Mouse (Mus musculus): ENCODE data around the gene Kcnk7.

Kcnk7 gene

DNA sequence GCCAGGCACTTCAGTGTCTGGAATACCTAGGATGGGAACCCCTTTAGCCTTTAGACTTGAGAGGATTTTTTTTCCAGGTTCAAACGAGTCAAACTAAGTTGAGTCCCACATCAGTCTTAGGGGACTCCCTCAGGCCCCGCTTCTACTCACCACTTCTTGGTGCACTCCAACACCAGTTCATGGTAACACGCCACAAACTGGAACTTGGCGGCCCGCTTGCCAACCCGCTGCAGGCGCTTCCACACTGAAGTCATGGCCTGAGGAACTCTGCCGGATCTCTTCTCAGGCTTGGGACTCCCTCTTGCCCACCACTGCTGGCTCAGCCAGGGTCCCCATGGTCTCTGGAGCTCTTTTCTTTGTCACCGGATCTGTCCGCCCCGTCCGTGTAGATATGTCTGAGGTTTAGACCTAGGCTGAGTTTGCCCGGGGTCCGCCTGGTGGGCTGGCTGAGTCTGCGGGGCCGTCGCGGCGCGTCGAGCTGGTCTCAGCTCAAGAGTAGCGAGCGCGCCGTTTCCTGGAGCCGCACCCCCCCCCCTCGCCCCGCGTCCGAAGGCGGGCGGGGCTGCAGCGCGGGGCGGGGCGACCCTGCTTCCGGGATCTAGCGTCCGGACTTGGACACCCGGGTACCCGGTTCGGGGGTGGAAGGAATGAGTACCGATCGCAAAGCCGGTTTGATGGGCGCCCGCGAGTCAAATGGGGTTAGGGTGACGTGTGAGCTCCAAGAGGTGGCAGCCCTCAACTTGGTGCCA lies 21.8 kb downstream of the Kcnk7 start, which contains the start of gene Ehbp1l1:
Ehbp1l1 (minus strand) TSS at position 551 of the 749 bp plus-strand sequence.
- peak; percentile 87 for DNase-seq

DNA sequence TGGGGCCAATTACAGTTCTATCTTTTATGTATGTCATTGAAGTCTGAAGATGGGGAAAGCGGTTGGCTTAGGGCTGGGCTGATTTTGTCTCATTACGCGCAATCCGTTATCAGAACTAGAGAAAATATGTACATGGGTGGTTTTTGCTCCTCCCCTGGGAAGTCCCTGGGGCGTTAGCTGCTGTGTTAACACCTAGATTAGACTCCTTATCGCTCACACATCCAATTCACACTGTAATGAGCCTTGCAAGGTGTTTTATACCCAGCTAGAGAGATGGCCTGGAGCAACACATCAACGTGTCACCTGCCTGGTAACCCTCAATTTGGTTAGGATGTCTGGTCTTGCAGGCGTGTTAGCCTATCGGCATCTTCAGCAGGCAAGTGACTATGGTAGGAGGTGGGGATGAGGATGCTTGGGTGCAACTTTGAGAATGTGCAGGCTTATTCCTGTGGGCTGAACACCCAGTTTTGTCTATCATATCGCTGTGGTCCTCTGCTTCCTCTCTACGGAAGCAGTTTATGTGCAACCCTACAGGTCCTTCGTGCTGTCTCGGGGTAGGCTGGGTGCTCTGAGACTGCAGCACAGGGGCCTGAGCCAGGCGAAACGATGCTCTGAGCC lies 22.9 kb downstream of the Kcnk7 start:
- no peak for DNase-seq

DNA sequence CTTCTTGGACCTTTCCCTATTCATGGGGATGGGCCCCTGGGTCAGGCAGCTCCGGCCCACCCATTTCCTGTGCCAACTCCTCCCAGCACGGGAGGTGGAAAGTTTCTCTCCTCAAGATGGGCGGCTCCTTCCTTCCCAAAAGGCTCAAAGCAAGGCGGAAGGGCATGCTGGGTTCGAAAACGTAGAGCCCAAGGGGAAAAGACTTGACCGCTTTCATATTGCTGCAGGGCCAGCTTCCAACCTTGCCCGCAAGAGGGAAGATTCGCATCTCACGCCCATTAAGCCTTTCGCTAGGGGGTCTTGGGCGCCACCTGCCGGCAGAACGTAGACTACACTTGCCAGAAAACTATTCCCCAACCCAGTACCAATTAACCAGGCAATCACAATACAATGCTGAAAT lies 23.5 kb downstream of the Kcnk7 start:
- peak; percentile 95 for DNase-seq

DNA sequence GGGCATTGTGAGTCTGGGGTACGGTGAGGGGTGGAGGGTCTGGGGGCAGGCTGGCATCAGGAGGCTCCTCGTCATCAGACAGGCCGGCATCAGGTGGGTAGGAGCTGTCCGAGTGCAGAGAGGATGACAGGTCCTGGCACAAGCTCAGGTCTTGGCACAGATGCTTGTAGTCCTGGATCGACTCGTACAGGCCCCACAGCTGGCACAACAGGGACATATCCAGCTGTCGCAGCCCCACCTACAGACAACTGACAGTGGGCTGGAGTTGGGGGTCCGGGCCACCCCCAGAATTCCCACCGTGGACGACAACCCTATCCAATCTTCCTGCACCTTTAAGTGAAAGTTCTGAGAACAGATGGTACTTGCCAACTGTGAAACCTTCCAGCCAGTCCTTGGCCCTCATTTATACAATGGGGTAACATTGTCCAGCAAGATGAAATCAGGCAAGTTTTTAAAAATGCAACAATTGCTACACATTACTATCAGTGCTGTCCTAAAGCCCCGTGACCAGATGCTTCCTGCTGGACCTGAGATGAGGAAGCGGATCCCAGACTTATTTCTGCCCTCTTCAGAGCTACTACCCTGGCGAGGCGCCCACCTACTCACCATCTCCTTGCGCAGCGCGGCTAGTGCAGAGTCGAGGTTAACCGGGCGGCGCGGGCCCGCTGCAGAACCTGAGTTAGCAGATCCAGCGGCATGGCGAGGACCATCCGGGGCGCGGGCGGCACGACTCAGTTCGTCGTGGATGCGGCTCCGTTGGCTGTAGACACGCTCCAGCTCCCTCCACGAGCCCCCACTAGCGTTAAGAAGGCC lies 24.7 kb downstream of the Kcnk7 start:
- DNase-seq, result peak; percentile 77

DNA sequence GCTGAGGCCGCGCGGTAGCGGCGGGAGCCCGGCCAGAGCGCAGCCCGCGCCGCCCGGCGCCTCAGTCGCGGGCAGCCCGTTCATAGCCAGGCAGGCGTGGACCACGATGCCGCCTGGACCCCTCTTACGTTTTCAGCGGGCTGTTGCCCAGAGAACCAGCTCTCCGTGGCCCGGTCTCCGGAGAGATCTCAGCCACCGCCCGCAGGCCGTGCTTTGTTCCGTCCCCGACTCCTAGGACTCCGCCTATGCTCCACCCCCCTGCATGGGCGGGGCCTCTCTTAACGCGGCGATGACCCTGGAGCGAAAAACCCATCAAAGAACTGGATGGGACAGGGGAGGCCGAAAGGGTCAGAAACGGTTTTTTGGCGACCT lies 25.3 kb downstream of the Kcnk7 start, which contains the start of gene Fam89b:
Fam89b (minus strand) TSS at position 210 of the 372 bp plus-strand sequence.
- DNase-seq, result peak; percentile 92

DNA sequence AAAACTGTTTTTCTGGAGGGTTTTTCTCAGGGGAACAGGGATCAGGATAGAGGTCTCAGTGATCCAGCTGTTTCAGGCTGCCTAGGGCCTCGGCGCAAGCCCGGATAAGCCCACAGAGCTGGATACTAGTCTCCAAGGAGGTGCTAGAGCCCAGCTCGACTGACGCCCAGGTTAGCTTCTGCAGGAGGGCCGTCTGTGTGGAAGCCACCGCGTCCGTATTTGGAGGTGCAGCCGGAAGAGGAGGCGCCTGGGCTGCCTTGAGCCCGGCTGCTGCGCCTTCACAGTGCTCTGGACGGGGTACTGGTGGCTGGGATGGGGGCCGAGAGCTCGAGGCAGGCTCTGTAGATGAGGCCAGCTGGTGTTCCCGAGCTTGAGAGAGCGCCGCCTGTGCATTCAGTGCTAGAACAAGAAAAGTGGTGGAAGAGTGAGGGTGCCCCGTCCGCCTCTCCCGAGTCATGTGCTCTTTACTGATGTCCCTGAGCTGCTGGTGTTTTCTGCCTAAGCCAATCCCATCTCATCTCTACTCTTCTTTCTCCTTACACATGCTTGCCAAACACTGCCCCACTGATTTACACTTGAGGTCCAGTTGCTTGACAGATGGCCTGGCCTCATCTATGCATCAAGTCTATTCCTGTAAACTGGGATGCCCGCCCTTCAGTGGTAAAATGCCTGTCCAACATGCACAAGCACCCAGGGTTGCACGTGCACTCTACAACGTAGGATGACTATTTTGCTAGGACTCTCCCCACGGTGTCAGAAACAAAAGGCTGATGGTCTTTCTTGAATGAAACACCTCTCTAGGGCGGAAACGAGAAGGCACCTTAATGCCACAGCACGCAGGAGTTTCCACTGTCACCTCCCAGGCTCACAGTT lies 26.4 kb downstream of the Kcnk7 start:
- DNase-seq, result peak; percentile 70

DNA sequence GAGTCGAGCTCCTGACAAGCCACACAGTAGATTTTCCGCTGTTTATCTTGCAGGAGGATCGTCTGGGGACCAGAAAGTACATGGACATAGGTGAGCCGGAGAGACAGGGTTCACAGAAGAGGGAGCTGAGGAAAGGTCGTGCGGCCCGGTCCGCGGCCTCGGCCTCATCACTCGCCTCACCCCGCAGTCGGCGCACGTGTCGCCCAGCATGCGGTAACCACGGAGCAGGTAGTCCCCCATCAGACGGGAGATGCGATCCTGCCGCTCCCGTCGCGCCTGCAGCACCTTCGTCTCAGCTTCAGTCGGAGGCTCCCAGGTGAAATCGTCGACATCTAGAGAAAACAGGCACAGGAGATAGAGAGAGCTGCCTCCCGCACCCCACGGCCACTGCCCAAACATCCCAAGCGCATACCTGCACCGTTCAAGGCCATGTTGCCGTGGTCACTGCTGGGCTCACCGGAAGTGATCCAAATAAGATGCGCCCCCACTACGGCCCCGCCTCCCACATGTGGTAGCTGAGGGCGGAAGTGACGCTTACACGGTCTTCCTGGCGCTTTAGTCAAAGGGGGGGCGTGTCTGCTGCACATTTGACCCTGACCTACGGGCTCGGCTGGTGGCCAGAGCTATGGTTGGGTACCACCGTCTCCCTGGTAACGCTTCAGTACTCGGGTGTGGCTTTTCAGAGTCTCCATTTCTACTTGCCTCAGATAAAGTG lies 27.3 kb downstream of the Kcnk7 start:
- peak; percentile 89 for DNase-seq

DNA sequence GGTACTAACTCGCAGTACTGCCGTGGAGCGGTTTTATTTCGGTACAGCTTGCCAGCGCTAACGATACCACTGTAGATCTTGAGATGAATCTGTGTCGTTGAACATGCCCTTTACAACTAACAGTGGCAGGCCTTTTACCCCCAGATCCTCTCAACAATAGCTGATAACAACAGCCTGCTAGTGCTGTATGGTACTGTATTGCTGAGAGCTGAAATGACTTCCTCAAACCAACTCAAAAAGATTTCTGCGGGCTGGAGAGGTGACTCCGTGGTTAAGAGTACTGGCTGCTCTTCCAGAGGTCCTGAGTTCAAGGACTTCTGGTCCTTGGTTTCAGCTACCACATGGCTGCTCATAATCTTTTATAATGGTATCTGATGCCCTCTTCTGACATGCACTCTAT lies 30.2 kb downstream of the Kcnk7 start:
- DNase-seq, result no peak

DNA sequence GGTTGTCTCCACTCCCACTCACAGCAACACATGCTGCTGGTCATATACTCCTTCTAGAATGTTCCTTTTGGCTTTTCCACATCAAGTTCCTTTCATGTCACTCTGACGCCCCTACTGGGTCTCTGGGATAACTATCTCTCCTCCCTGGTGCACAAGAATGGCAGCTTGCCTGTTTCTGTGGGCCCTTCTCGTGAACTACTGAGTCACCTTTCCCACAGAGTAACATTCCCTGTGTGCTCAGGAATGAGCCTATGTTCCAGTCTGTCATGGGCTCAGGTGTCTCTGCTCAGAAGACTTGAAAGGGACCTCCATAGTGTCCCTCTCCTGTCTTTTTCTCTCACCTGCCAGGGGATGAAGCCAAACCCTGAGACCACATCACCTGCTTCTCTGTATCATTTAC lies 35.3 kb downstream of the Kcnk7 start:
- no peak for DNase-seq

DNA sequence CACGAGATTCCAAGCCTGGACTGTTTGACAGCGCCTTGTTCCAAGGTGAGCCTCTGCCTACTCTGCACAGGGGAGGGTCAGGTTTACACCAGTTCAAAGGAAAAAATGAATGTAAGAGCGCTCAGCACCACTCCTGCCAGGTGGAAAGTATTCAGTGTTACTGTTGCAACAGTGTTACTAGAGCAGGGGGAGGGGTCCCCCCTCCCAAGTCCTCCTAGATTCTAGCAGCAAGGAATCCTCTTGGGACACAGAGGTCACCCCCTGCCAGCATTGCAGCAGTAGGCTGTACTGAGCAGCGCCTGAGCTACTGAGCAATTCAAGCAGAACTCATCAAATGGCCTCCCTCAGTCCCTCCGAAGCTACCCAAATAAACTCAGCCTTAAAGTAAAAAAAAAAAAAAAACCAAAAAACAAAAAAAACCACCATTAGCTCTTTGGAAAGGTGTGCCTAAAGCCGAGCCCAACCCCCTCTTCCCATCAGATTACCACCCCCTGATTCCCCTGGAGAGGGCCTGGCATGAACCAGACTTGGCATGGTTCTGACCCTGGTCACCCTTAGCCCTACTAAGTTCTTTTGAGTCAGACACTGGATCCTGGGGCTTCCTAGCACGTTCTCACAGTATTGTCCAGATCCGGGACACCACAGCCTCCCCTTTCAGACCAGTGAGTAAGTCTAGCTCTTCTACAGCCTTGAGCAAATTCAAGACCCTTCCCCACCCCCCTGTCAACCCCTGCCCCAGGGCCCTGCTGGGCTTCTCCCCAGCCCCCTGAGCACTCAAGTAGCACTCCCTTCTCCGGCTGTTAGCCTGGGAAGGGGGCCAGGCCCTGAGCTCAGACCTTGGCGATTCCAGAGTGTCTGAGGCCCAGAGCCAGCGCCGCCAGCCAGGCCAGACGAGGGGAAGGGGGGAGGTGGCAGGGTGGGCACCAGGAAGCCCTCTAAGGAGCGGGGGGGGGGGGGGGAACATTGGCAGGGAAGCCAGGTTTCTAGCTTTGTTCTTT lies 36.5 kb downstream of the Kcnk7 start, which contains the start of gene Ltbp3:
Ltbp3 (plus strand) TSS at position 585 of the 998 bp plus-strand sequence.
- DNase-seq, result no peak

DNA sequence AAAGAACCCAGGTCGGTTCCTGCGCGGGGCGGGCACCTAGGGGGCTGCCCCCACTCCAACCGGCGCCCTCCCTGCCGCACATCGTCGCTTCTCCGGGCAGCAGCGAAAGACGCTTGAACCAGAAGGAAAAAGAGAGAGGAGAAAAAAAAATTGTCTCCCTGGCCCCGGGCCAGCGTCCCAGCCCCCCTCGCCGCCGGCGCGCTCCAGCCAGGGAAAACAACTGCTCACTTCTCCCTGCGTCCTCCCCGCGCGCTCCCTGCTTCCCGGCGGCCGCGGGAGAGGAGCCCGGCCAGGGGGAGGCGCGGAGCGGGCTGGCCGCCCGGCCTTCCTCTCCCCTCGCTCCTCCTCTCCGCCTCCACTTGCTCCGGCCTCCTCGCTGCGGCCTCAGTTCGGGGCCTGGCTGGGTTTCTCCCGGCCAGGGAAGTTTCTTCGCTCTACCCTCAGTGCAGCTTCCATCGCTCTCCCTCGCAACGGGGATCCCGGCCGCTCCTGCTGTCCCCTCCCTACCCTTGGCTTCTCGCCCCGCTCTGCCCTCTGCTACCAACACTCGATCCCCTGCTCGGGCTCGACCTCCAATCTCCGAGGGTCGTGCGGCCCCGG lies 37.6 kb downstream of the Kcnk7 start:
- peak; percentile 26 for DNase-seq

DNA sequence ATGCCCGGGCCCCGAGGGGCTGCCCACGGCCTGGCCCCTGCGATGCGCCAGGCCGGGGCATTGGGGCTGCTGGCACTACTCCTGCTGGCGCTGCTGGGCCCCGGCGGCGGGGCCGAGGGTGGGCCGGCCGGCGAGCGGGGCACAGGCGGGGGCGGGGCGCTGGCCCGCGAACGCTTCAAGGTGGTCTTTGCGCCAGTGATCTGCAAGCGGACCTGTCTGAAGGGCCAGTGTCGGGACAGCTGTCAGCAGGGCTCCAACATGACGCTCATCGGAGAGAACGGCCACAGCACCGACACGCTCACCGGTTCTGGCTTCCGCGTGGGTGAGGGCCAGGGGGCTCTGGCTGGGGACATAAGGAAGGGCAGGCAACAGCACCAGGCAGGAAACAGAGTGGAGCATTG lies 38.1 kb downstream of the Kcnk7 start:
- no peak for DNase-seq

DNA sequence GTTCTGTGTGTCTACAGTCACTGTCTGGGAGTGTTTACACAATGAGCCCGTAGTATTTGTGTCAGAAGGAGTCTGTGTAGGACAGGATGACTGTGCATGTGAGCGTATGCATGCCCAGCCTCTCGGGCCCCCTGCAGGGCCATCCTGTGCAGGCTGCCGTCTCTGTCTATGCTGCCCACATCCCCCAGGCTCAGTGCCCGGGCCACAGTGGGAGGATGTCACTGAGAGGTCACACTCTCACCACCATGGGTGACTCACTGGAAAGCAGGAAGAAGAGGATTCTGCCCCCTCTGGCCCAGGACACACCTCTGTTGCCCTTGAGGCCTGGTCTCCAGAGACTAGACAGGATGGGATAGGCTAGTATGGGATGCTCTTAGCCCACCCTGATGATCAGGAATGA lies 39.4 kb downstream of the Kcnk7 start:
- no peak for DNase-seq

DNA sequence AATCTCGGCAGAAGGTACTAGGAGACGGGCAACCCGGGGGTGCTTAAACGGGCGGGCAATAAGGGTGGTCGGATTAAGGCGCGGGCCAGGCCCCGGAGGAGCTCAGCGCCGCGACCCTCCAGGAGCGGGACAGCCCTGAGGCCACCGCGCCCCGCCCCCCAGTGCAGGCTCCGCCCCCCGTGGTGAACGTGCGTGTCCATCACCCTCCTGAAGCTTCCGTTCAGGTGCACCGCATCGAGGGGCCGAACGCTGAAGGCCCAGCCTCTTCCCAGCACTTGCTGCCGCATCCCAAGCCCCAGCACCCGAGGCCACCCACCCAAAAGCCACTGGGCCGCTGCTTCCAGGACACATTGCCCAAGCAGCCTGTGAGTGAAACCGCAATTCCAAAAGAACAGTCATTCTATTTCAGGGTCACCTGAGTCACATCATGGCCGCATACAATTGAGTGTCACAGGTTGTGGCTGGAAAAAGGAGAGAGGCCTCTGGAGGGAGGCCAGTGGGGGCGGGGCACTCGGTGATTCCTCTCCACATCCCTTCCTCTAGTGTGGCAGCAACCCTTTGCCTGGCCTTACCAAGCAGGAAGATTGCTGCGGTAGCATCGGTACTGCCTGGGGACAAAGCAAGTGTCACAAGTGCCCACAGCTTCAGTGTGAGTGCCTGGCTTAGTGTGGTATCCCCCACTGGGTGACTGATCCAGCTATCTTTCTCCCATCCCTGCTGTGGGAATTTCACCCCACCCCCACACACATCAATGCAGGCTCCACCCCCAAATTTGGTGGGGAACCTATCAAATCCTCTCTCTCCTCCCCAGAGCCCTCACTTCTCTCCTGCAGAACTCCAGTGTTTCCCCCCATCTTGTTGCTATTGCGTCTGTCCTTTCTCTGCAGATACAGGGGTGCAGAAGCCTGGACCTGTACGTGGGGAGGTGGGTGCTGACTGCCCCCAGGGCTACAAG lies 41.9 kb downstream of the Kcnk7 start:
- peak; percentile 64 for DNase-seq

DNA sequence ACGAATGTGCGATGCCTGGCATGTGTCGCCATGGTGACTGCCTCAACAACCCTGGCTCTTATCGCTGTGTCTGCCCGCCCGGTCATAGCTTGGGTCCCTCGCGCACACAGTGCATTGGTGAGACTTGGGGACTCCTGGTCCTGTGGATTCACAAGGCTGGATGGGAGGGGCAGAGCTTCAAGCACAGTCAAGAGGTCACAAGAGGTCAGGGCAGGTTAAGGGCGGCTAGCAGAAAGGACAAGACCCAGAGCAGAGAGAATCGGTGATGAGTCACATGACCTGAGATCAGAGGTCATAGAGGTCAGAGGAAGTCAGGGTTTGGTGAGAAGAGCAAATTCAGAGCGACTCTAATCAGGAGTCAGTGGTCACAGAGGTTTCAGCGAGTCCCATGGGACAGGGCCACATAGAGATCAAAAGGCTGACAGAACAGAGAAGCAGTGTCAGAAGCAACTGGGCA lies 42.8 kb downstream of the Kcnk7 start:
- DNase-seq, result no peak

DNA sequence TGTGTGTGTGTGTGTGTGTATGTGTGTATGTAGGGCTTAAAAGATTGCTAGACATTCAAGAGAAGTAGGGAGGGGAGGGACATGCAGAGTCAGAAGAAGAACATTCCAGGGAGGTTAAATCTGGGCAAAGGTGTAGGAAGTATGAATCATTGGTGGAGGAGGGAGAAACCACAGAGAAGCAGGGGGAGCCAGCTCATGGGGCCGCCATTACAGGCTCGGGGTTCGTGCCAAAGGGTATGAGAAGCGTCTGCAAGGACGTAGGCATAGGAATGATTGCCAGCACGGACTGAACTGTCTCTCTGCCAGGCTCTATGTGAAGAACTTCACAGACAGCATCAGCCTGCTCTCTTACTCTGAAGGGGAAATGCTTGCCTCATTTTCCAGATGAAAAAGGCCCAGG lies 45.3 kb downstream of the Kcnk7 start:
- no peak for DNase-seq

DNA sequence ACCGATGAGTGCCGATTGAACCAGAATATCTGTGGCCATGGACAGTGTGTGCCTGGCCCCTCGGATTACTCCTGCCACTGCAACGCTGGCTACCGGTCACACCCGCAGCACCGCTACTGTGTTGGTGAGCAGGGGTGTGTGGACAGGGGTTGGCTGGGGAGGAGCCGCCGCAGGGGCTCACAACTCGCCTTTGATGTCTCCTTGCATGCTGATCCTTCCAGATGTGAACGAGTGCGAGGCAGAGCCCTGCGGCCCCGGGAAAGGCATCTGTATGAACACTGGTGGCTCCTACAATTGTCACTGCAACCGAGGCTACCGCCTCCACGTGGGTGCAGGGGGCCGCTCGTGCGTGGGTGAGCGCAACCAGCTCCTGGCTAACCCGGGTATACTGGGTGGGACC lies 46.8 kb downstream of the Kcnk7 start:
- no peak for DNase-seq

DNA sequence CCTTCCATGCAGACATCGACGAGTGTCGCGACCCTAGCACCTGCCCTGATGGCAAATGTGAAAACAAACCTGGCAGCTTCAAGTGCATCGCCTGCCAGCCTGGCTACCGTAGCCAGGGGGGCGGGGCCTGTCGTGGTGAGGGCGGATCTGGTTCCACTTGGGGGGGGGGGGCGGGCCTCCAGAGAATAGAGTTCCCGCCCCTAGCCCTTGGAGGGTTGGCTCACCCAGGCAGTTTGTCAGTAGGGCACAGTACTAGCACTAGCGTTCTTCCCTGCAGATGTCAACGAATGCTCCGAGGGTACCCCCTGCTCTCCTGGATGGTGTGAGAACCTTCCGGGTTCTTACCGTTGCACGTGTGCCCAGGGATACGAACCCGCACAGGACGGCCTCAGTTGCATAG lies 47.6 kb downstream of the Kcnk7 start:
- DNase-seq, result peak; percentile 83

All from thymus, postnatal 4 days (tissue).